Mouse (Mus musculus): Measurements from ENCODE around the gene Fdx1. TPM values are rescaled to one million over a fixed set of nuclear protein-coding genes. Genes with fewer than 3 reads are reported as not detected.

Gene Fdx1
- polyA plus RNA-seq, 1 experiment from 2014 or later: 34.9 TPM

GRCm38 (mm10) chr9:51928659-51929058 lies 34.7 kb downstream of the Fdx1 start:
- Histone ChIP-seq H3K9me3 (replicated peaks) (no peaks in the 10 kb centered on the region), H3K36me3 (replicated peaks) (no peaks in the 10 kb centered on the region), H3K4me3 (replicated peaks) (no peak overlapping the region), H3K4me2 (no peak overlapping the region), H3K4me1 (replicated peaks) (no peaks in the 10 kb centered on the region), H3K27ac (replicated peaks) (no peak overlapping the region), H3K27me3 (no peaks in the 10 kb centered on the region), H3K9ac (no peak overlapping the region)
- 57% methylated on average over 7 of the region's 7 CpGs for WGBS (ENCODE audit: insufficient replicate concordance)
- ATAC-seq (ENCODE audit: insufficient read depth): no peak

- H3K27me3 ChIP-seq: no peaks in the 10 kb centered on the region
- no peak overlapping the region for H3K27ac ChIP-seq (replicated peaks)
- H3K9me3 ChIP-seq (replicated peaks): no peaks in the 10 kb centered on the region
- no peaks in the 10 kb centered on the region for H3K36me3 ChIP-seq (replicated peaks)
- no peak overlapping the region for H3K9ac ChIP-seq
- no peaks in the 10 kb centered on the region for H3K4me1 ChIP-seq (replicated peaks)
- 57% methylated on average over 10 of the region's 10 CpGs for WGBS (ENCODE audit: insufficient replicate concordance)
- no peak for ATAC-seq (ENCODE audit: insufficient read depth)
- no peak overlapping the region for H3K4me3 ChIP-seq (replicated peaks)
- no peak overlapping the region for H3K4me2 ChIP-seq
Observed at GRCm38 (mm10) chr9:51928116-51928515, 35.2 kb downstream of the Fdx1 start.

- no peak for ATAC-seq (ENCODE audit: insufficient read depth)
- Histone ChIP-seq H3K36me3 (replicated peaks) (no peaks in the 10 kb centered on the region), H3K9ac (no peak overlapping the region), H3K27ac (replicated peaks) (no peak overlapping the region), H3K4me3 (replicated peaks) (no peak overlapping the region), H3K27me3 (no peaks in the 10 kb centered on the region), H3K4me1 (replicated peaks) (no peaks in the 10 kb centered on the region), H3K4me2 (no peak overlapping the region), H3K9me3 (replicated peaks) (no peaks in the 10 kb centered on the region)
- 42% methylated on average over 3 of the region's 3 CpGs for WGBS (ENCODE audit: insufficient replicate concordance)
Observed at GRCm38 (mm10) chr9:51927680-51928079, 35.7 kb downstream of the Fdx1 start.

GRCm38 (mm10) chr9:51926629-51927028 lies 36.7 kb downstream of the Fdx1 start:
- Histone ChIP-seq H3K9ac (no peak overlapping the region), H3K36me3 (replicated peaks) (no peaks in the 10 kb centered on the region), H3K27ac (replicated peaks) (no peak overlapping the region), H3K4me1 (replicated peaks) (no peaks in the 10 kb centered on the region), H3K27me3 (no peaks in the 10 kb centered on the region), H3K9me3 (replicated peaks) (no peaks in the 10 kb centered on the region), H3K4me2 (no peak overlapping the region), H3K4me3 (replicated peaks) (no peak overlapping the region)
- WGBS (ENCODE audit: insufficient replicate concordance): 70% methylated on average over 8 of the region's 8 CpGs
- no peak for ATAC-seq (ENCODE audit: insufficient read depth)

- Histone ChIP-seq H3K27me3 (no peaks in the 10 kb centered on the region), H3K36me3 (replicated peaks) (no peaks in the 10 kb centered on the region), H3K4me1 (replicated peaks) (no peaks in the 10 kb centered on the region), H3K27ac (replicated peaks) (no peak overlapping the region), H3K4me2 (no peak overlapping the region), H3K9ac (no peak overlapping the region), H3K4me3 (replicated peaks) (no peak overlapping the region), H3K9me3 (replicated peaks) (no peaks in the 10 kb centered on the region)
- 61% methylated on average over 8 of the region's 8 CpGs for WGBS (ENCODE audit: insufficient replicate concordance)
- no peak for ATAC-seq (ENCODE audit: insufficient read depth)
Observed at GRCm38 (mm10) chr9:51924551-51925081, 38.7 kb downstream of the Fdx1 start.

GRCm38 (mm10) chr9:51922756-51923155 lies 40.6 kb downstream of the Fdx1 start:
- Histone ChIP-seq H3K9me3 (replicated peaks) (no peaks in the 10 kb centered on the region), H3K4me1 (replicated peaks) (no peaks in the 10 kb centered on the region), H3K4me2 (no peak overlapping the region), H3K36me3 (replicated peaks) (no peaks in the 10 kb centered on the region), H3K9ac (no peak overlapping the region), H3K27ac (replicated peaks) (no peak overlapping the region), H3K4me3 (replicated peaks) (no peak overlapping the region), H3K27me3 (no peaks in the 10 kb centered on the region)
- ATAC-seq (ENCODE audit: insufficient read depth): no peak
- 70% methylated on average over 2 of the region's 2 CpGs for WGBS (ENCODE audit: insufficient replicate concordance)

- no peak overlapping the region for H3K9ac ChIP-seq
- H3K9me3 ChIP-seq (replicated peaks): no peaks in the 10 kb centered on the region
- 73% methylated on average over 1 of the region's 1 CpGs for WGBS (ENCODE audit: insufficient replicate concordance)
- no peak overlapping the region for H3K4me3 ChIP-seq (replicated peaks)
- H3K27me3 ChIP-seq: no peaks in the 10 kb centered on the region
- H3K4me1 ChIP-seq (replicated peaks): no peaks in the 10 kb centered on the region
- no peaks in the 10 kb centered on the region for H3K36me3 ChIP-seq (replicated peaks)
- ATAC-seq (ENCODE audit: insufficient read depth): no peak
- H3K4me2 ChIP-seq: no peak overlapping the region
- no peak overlapping the region for H3K27ac ChIP-seq (replicated peaks)
Observed at GRCm38 (mm10) chr9:51915580-51915979, 47.8 kb downstream of the Fdx1 start.

GRCm38 (mm10) chr9:51914481-51915120 lies 48.8 kb downstream of the Fdx1 start:
- Histone ChIP-seq H3K4me2 (no peak overlapping the region), H3K9ac (no peak overlapping the region), H3K36me3 (replicated peaks) (no peaks in the 10 kb centered on the region), H3K4me1 (replicated peaks) (no peaks in the 10 kb centered on the region), H3K4me3 (replicated peaks) (no peak overlapping the region), H3K27ac (replicated peaks) (no peak overlapping the region), H3K9me3 (replicated peaks) (no peaks in the 10 kb centered on the region), H3K27me3 (no peaks in the 10 kb centered on the region)
- 70% methylated on average over 15 of the region's 15 CpGs for WGBS (ENCODE audit: insufficient replicate concordance)
- ATAC-seq (ENCODE audit: insufficient read depth): no peak

GRCm38 (mm10) chr9:51908838-51909237 lies 54.5 kb downstream of the Fdx1 start:
- H3K36me3 ChIP-seq (replicated peaks): no peaks in the 10 kb centered on the region
- H3K27ac ChIP-seq (replicated peaks): no peak overlapping the region
- no peak overlapping the region for H3K4me3 ChIP-seq (replicated peaks)
- ATAC-seq (ENCODE audit: insufficient read depth): no peak
- WGBS (ENCODE audit: insufficient replicate concordance): 2% methylated on average over 2 of the region's 2 CpGs
- no peaks in the 10 kb centered on the region for H3K27me3 ChIP-seq
- H3K9me3 ChIP-seq (replicated peaks): no peaks in the 10 kb centered on the region
- H3K4me1 ChIP-seq (replicated peaks): no peaks in the 10 kb centered on the region
- no peak overlapping the region for H3K4me2 ChIP-seq
- H3K9ac ChIP-seq: no peak overlapping the region

GRCm38 (mm10) chr9:51908255-51908654 lies 55.1 kb downstream of the Fdx1 start:
- WGBS (ENCODE audit: insufficient replicate concordance): 58% methylated on average over 3 of the region's 3 CpGs
- Histone ChIP-seq H3K36me3 (replicated peaks) (no peaks in the 10 kb centered on the region), H3K27ac (replicated peaks) (no peak overlapping the region), H3K4me1 (replicated peaks) (no peaks in the 10 kb centered on the region), H3K4me2 (no peak overlapping the region), H3K27me3 (no peaks in the 10 kb centered on the region), H3K9me3 (replicated peaks) (no peaks in the 10 kb centered on the region), H3K9ac (no peak overlapping the region), H3K4me3 (replicated peaks) (no peak overlapping the region)
- no peak for ATAC-seq (ENCODE audit: insufficient read depth)

- H3K27ac ChIP-seq (replicated peaks): no peak overlapping the region
- no peak overlapping the region for H3K4me2 ChIP-seq
- H3K4me1 ChIP-seq (replicated peaks): no peaks in the 10 kb centered on the region
- no peaks in the 10 kb centered on the region for H3K27me3 ChIP-seq
- H3K9me3 ChIP-seq (replicated peaks): no peaks in the 10 kb centered on the region
- 67% methylated on average over 8 of the region's 8 CpGs for WGBS (ENCODE audit: insufficient replicate concordance)
- no peak for ATAC-seq (ENCODE audit: insufficient read depth)
- H3K9ac ChIP-seq: no peak overlapping the region
- no peak overlapping the region for H3K4me3 ChIP-seq (replicated peaks)
- no peaks in the 10 kb centered on the region for H3K36me3 ChIP-seq (replicated peaks)
Observed at GRCm38 (mm10) chr9:51906938-51907337, 56.4 kb downstream of the Fdx1 start.

All from liver, embryonic 15.5 days (tissue).